Mouse (Mus musculus) liver, postnatal 0 days (tissue): ENCODE data around the gene Dip2a. TPM values are rescaled to one million over a fixed set of nuclear protein-coding genes. Genes with fewer than 3 reads are reported as not detected.

Experiments
- ATAC-seq: fragments of 200-750 bp; cut with Nextera tagmentation; 2 replicates; pipeline ENCODE4 v1.8.0; 2017; ENCODE audit warnings: mild to moderate bottlenecking, moderate library complexity
- DNase-seq: peaks from one replicate; pipeline ENCODE4 v3.0.0-alpha.2; 2016
- H3K27ac ChIP-seq: fragments of 300-500 bp; sonication (generic); 2 replicates; pipeline ENCODE4 v1.5.1; 2014; ENCODE audit warnings: antibody characterized with exemption, moderate library complexity, mild to moderate bottlenecking, low read depth
- H3K27me3 ChIP-seq: fragments of 300-500 bp; sonication (generic); 2 replicates; pipeline ENCODE4 v1.6.1; 2014; ENCODE audit warnings: low read length, control low read depth, mixed read lengths; ENCODE audit not compliant: insufficient read depth
- H3K36me3 ChIP-seq: fragments of 300-500 bp; sonication (generic); replicated peaks from 2 replicates; pipeline ENCODE4 v1.6.1; 2014; ENCODE audit warnings: mild to moderate bottlenecking, control low read depth, low read length, moderate library complexity, mixed read lengths; ENCODE audit not compliant: insufficient read depth
- H3K4me1 ChIP-seq: fragments of 300-500 bp; sonication (generic); 2 replicates; pipeline ENCODE4 v1.6.1; 2014; ENCODE audit warnings: antibody characterized with exemption, mild to moderate bottlenecking, control low read depth; ENCODE audit not compliant: insufficient read depth
- H3K4me2 ChIP-seq: fragments of 300-500 bp; sonication (generic); 2 replicates; pipeline ENCODE4 v1.6.1; 2014; ENCODE audit warnings: low read depth, mild to moderate bottlenecking, low read length, moderate library complexity, mixed read lengths
- H3K4me3 ChIP-seq: fragments of 300-500 bp; sonication (generic); 2 replicates; pipeline ENCODE4 v1.5.1; 2014; ENCODE audit warnings: low read depth, low read length
- H3K9ac ChIP-seq: fragments of 300-500 bp; sonication (generic); replicated peaks from 2 replicates; pipeline ENCODE4 v1.6.1; 2014; ENCODE audit warnings: mild to moderate bottlenecking, moderate library complexity
- H3K9me3 ChIP-seq: fragments of 300-500 bp; sonication (generic); 2 replicates; pipeline ENCODE4 v1.6.1; 2016; ENCODE audit warnings: mild to moderate bottlenecking, control low read depth, low read length, mixed read lengths
- CTCF ChIP-seq: sonication (generic); IDR thresholded peaks from 2 replicates; pipeline ENCODE4 v1.5.1; 2016; ENCODE audit warnings: antibody characterized with exemption, low read depth
- EP300 ChIP-seq: IDR thresholded peaks from 2 replicates; pipeline ENCODE4 v1.6.1; 2016; ENCODE audit warnings: antibody characterized with exemption, low read depth, mild to moderate bottlenecking
- WGBS: fragments of 180-500 bp; shearing (Covaris S2); extraction: QIAGEN DNeasy Blood & Tissue Kit; methylation state at CpG from one replicate; pipeline ENCODE4 v1.1.7; 2014; ENCODE audit not compliant: insufficient replicate concordance; 5-methylcytosine and 5-hydroxymethylcytosine counted together
- polyA plus RNA-seq: library from polyadenylated mRNA; unstranded; fragments of >200 nt; fragmentation: Nextera tagmentation; extraction: Ambion mirVana; gene quantifications from 2 replicates; pipeline ENCODE4 v1.2.1, GENCODE M21; 2015

Gene Dip2a
- polyA plus RNA-seq, 1 experiment from 2014 or later = 0.97 TPM

DNA sequence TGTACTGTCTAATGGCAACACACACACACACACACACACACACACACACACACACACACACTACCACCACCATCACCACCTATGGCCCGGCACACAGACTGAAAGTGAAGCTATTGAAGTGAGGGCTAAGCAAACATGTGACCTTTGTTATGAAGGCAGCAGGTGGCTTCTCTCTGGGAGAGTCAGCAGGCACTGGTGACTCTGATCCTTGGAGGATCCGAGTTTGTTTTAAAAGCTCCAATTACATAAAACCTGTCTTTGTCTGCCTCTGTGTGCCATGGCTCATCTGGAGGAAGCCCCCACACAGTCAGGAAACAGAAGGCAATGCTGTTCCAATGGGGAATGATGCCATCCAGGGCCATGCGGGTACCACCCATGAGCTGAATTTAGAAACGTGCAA is 98.5 kb downstream of the Dip2a start:
- H3K9me3 ChIP-seq = no peaks in the 10 kb centered on the region
- no peak overlapping the region for H3K9ac ChIP-seq
- WGBS = 56% methylated on average over 4 of the region's 4 CpGs
- H3K27me3 ChIP-seq = no peaks in the 10 kb centered on the region
- H3K36me3 ChIP-seq = no peaks in the 10 kb centered on the region
- no peak overlapping the region for H3K27ac ChIP-seq
- TF ChIP-seq CTCF (no peak), EP300 (no peak)
- no peak overlapping the region for H3K4me2 ChIP-seq
- no peak overlapping the region for H3K4me3 ChIP-seq
- no peaks in the 10 kb centered on the region for H3K4me1 ChIP-seq
- DNase-seq (no peak), ATAC-seq (no peak)

DNA sequence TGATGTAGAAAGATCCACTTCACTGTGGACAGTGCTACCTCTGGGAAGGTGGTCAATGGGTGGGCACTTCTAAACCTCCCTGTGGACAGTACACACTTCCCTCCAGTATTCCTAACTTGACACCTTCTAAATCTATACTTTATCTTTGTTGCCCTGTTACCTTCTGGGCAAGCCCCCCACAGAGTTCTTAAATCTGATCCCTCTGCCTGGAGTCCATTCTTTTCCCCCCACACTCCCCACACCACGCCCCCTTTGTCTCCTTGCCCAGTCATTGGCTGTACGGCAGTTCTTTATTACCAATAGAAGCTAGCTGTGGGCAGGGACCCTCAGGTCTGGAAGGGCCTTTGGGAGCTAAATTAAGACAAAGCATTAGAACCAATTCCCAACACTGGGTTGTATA is 100.0 kb downstream of the Dip2a start:
- DNase-seq = no peak
- Histone ChIP-seq H3K4me1 (no peaks in the 10 kb centered on the region), H3K4me2 (no peak overlapping the region), H3K27ac (no peak overlapping the region), H3K9ac (no peak overlapping the region), H3K4me3 (no peak overlapping the region), H3K27me3 (no peaks in the 10 kb centered on the region), H3K9me3 (no peaks in the 10 kb centered on the region), H3K36me3 (no peaks in the 10 kb centered on the region)
- ATAC-seq = no peak
- 76% methylated on average over 2 of the region's 2 CpGs for WGBS
- TF ChIP-seq CTCF = no peak
- no peak for TF ChIP-seq EP300

DNA sequence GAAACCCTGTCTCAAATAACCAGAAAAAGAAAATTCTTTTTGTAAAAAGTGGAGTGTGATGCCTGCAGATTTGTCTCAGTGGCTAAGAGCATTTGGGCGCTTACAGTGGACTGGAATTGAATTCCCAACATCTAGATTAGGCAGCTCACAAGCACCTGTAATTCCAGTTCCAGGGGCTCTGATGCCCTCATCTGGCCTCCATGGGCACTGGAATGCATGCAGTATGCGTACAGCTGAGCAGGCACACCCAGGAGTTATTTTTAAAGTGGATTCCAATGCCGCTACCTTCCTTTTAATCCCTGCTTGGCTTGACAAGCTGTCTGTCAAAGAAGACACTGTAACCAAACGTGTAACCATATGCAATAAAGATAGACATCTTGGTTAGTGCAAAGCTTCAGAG is 105.7 kb downstream of the Dip2a start:
- ATAC-seq (no peak), DNase-seq (no peak)
- Histone ChIP-seq H3K27me3 (no peaks in the 10 kb centered on the region), H3K9ac (no peak overlapping the region), H3K36me3 (no peaks in the 10 kb centered on the region), H3K4me2 (no peak overlapping the region), H3K9me3 (no peaks in the 10 kb centered on the region), H3K4me3 (no peak overlapping the region), H3K4me1 (peaks cover 9% of the 10 kb centered on the region), H3K27ac (no peak overlapping the region)
- 71% methylated on average over 4 of the region's 4 CpGs for WGBS
- TF ChIP-seq CTCF (no peak), EP300 (no peak)

DNA sequence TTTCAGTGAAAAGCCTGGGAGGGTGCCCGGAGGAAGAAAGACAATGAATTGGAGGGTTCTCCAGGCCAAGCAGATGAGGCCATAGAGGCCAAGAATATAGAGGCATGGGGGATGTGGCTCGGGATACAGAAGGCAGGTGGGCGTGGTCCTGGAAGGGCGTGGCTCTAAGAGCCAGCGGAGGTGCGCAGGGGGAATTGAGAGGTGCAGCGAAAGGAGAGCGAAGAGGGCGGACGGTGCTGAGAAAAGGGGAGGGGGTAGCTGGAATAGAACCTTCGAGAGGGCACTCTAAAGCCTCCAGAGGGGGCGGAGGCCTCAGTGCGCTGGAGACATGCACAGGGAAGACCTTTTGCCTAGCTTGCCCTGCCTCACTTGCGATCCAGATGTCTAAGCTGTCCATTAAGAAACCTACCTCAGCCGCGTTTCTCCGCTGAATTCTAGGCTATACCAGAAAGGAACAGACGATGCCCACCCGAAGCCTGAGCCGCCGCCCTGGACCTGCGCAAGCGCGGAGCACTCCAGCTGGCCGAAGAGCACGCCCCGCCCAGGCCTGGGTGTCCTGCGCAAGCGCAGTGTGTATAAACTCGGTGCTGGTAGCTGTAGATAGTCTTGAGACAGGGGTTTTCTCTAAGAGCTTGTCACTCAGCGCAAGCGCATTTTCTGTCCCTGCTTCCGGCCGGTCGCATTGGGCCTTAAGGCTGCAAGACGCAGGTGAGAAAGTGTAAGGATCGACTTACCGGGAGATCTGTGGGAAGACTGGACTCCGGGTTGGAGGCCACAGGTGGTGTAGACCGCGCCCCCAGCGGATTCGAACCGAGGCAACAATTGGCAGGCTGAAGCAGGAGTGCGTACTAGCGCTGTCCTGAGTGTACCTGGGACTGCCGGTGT is 107.5 kb downstream of the Dip2a start, which contains the start of gene Prmt2:
TSS of gene Prmt2 (minus strand) at position 525 of the 885 bp plus-strand sequence.
- Histone ChIP-seq H3K4me3 (peak within 1 kb of the TSS; percentile 85), H3K9me3 (no peaks in the 10 kb centered on the region), H3K27me3 (no peaks in the 10 kb centered on the region), H3K9ac (peak within 1 kb of the TSS; percentile 67), H3K4me2 (peak within 1 kb of the TSS; percentile 98), H3K27ac (peak within 1 kb of the TSS; percentile 51; the same call in 1 of the 2 replicates), H3K4me1 (peaks cover 9% of the 10 kb centered on the region), H3K36me3 (no peaks in the 10 kb centered on the region)
- 1% methylated on average over 47 of the region's 47 CpGs for WGBS
- no peak for TF ChIP-seq EP300
- peak; percentile 29 for TF ChIP-seq CTCF
- peak; percentile 91 for DNase-seq
- ATAC-seq = peak; percentile 99

DNA sequence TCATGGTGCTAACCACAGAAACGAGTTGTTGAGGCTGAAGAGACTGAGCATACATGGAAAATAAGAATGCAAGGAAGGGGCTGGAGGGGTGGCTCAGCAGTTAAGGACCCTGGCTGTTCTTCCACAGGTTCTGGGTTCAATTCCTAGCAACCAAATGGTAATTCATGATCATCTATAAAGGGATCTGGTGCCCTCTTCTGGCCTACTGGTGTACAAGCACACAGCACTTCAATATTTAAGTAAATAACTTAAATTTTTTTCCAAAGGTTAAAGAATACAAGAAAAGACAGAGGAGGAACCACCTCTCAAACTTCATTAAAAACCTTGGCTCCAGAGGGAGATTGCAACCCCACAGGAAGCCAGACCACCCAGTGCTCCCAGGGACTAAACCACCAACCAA is 115.5 kb downstream of the Dip2a start:
- 57% methylated on average over 1 of the region's 1 CpGs for WGBS
- no peak for ATAC-seq

DNA sequence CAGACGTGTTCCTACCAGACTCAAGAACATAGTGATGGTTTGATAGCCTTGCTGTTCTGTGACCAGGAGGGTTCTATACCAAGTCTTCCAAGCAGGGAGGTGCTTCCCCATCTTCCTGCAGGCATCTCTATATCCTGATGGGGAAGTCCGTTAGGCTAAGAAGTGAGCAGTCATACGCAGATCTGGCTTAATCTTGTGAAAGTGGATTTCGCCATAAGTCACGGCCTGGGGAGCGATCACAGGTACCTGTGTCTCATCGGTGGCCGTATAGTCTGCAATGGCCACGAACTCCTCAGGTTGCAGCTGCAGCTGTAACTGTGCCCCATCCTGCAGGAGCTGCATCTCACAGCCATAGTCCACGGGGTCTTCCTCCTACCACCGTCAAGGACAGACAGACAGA is 119.1 kb downstream of the Dip2a start:
- ATAC-seq = no peak
- TF ChIP-seq CTCF (no peak), EP300 (no peak)
- Histone ChIP-seq H3K27me3 (no peaks in the 10 kb centered on the region), H3K4me2 (no peak overlapping the region), H3K27ac (no peak overlapping the region), H3K36me3 (no peaks in the 10 kb centered on the region), H3K9ac (no peak overlapping the region), H3K4me1 (no peaks in the 10 kb centered on the region), H3K4me3 (no peak overlapping the region), H3K9me3 (no peaks in the 10 kb centered on the region)
- WGBS = 78% methylated on average over 11 of the region's 11 CpGs
- no peak for DNase-seq

More for the DNA sequence above, 115.5 kb downstream of the Dip2a start:
- Histone ChIP-seq H3K4me2 (no peak overlapping the region), H3K27me3 (no peaks in the 10 kb centered on the region), H3K9me3 (no peaks in the 10 kb centered on the region), H3K4me1 (no peaks in the 10 kb centered on the region), H3K9ac (no peak overlapping the region), H3K27ac (no peak overlapping the region), H3K36me3 (no peaks in the 10 kb centered on the region), H3K4me3 (no peak overlapping the region)
- peak; percentile 42 for TF ChIP-seq CTCF
- no peak for TF ChIP-seq EP300
- DNase-seq = no peak
